In the genomic region with DNA sequence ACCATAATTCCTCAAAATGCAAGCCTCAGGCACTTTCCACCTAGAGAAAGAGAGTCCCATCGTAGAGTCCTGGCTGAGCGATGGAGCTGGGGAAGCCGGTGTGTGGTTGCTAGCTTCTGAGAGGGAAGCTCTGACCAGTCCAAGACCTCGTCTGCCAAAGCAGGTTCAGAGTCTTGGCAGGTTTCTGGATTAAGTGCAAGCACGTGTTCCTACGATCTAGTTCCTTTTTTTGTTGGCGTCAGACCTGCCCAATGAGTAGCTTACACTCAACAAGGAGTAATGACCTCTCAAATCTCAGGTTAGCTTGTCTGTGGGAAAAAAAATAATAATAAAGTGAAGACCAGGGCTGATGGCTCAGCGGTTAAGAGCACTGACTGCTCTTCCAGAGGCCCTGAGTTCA, we compare ENCODE assay signal across 34 mouse cellular contexts. TPM values are rescaled to one million over a fixed set of nuclear protein-coding genes. Genes with fewer than 3 reads are reported as not detected.
DNase-seq lines count a peak whose midpoint lies in the region; ATAC-seq and TF ChIP-seq lines count a peak whose summit lies in the region.
"Had no signal": no experiment of that assay in that cellular context is flagged by ENCODE, and none has a peak within 500 bp of the region (broad histone marks: within the 10 kb centered on the region; RNA-seq: fewer than 3 reads in every experiment).

No protein-coding gene starts in this region.

- H3K27me3 ChIP-seq in G1E (ENCODE audit: insufficient read depth, low read length) = peaks cover 45% of the 10 kb centered on the region
- H3K27me3 ChIP-seq in hindbrain, embryonic 10.5 days (ENCODE audit: insufficient read depth, poor library complexity, severe bottlenecking) = no peaks in the 10 kb centered on the region
- H3K27me3 ChIP-seq in kidney, embryonic 15.5 days = no peaks in the 10 kb centered on the region
- no peaks in the 10 kb centered on the region for H3K27me3 ChIP-seq in hindbrain, embryonic 14.5 days (ENCODE audit: control insufficient read depth, insufficient read depth, low read length)
- H3K27me3 ChIP-seq: heart, embryonic 12.5 days; heart, embryonic 15.5 days; hindbrain, embryonic 12.5 days had no signal

- H3K36me3 ChIP-seq in G1E (replicated peaks) = no peaks in the 10 kb centered on the region
- no peaks in the 10 kb centered on the region for H3K36me3 ChIP-seq in hindbrain, embryonic 10.5 days
- no peaks in the 10 kb centered on the region for H3K36me3 ChIP-seq in kidney, embryonic 15.5 days
- no peaks in the 10 kb centered on the region for H3K36me3 ChIP-seq in hindbrain, embryonic 14.5 days (replicated peaks; ENCODE audit: control insufficient read depth, insufficient read depth)
- H3K36me3 ChIP-seq: heart, embryonic 12.5 days; heart, embryonic 15.5 days; hindbrain, embryonic 12.5 days had no signal

- no peak overlapping the region for H3K4me3 ChIP-seq in G1E (ENCODE audit: low read depth, low read length)
- H3K4me3 ChIP-seq in hindbrain, embryonic 10.5 days = no peak overlapping the region
- no peak overlapping the region for H3K4me3 ChIP-seq in kidney, embryonic 15.5 days (replicated peaks)
- no peak overlapping the region for H3K4me3 ChIP-seq in hindbrain, embryonic 14.5 days (replicated peaks; ENCODE audit: low read length)
- H3K4me3 ChIP-seq: gastrocnemius, adult 2 months; heart, embryonic 12.5 days; heart, embryonic 15.5 days; hindbrain, embryonic 12.5 days had no signal

- DNase-seq in G1E (ENCODE audit: low spot score) = no peak
- no peak for DNase-seq in hindbrain, embryonic 10.5 days (ENCODE audit: low spot score)
- no peak for DNase-seq in hindbrain, embryonic 14.5 days (ENCODE audit: low spot score)
- DNase-seq: adrenal gland, adult 8-10 months; adrenal gland, postnatal 25 days; cerebellum, adult 11-12 months; cerebellum, adult 8-10 months; cerebellum, postnatal 10 days; cerebellum, postnatal 36 days; forebrain, postnatal 0 days; gastrocnemius, adult 2 months; gastrocnemius, postnatal 14 days; heart, adult 18-20 months; heart, postnatal 10 days; heart, postnatal 36 days; kidney, adult 18-20 months had no signal

- no peak overlapping the region for H3K9ac ChIP-seq in kidney, embryonic 15.5 days
- H3K9ac ChIP-seq in hindbrain, embryonic 14.5 days = no peak overlapping the region
- H3K9ac ChIP-seq: forebrain, postnatal 0 days; heart, embryonic 12.5 days; heart, embryonic 15.5 days; hindbrain, embryonic 12.5 days had no signal

- H3K4me2 ChIP-seq in kidney, embryonic 15.5 days = no peak overlapping the region
- no peak overlapping the region for H3K4me2 ChIP-seq in hindbrain, embryonic 14.5 days (replicated peaks)
- H3K4me2 ChIP-seq: heart, embryonic 12.5 days; heart, embryonic 15.5 days; hindbrain, embryonic 12.5 days had no signal

- no peak overlapping the region for H3K27ac ChIP-seq in hindbrain, embryonic 10.5 days
- H3K27ac ChIP-seq in kidney, embryonic 15.5 days = no peak overlapping the region
- no peak overlapping the region for H3K27ac ChIP-seq in hindbrain, embryonic 14.5 days
- H3K27ac ChIP-seq: gastrocnemius, adult 2 months; heart, embryonic 15.5 days; hindbrain, embryonic 12.5 days; hindbrain, postnatal 0 days had no signal

- 94% methylated on average over 8 of the region's 8 CpGs for WGBS in hindbrain, embryonic 10.5 days
- WGBS in kidney, embryonic 15.5 days = 79% methylated on average over 8 of the region's 8 CpGs
- 86% methylated on average over 8 of the region's 8 CpGs for WGBS in hindbrain, embryonic 14.5 days

- peaks cover 8% of the 10 kb centered on the region for H3K4me1 ChIP-seq in G1E (ENCODE audit: insufficient read depth, low read depth, low read length)
- no peaks in the 10 kb centered on the region; the same call in 1 of the 2 replicates for H3K4me1 ChIP-seq in hindbrain, embryonic 10.5 days (replicated peaks)
- peaks cover 6% of the 10 kb centered on the region for H3K4me1 ChIP-seq in kidney, embryonic 15.5 days
- H3K4me1 ChIP-seq in hindbrain, embryonic 14.5 days (replicated peaks; ENCODE audit: control insufficient read depth, insufficient read depth, low read length) = no peaks in the 10 kb centered on the region
- H3K4me1 ChIP-seq: heart, embryonic 12.5 days; heart, embryonic 15.5 days; hindbrain, embryonic 12.5 days had no signal

- peak; percentile 22; the same call in 1 of the 2 replicates for ATAC-seq in G1E (ENCODE audit: extremely low read depth, insufficient number of reproducible peaks, low FRiP score, poor library complexity, severe bottlenecking)
- peak; percentile 69 for ATAC-seq in common myeloid progenitor, adult 5-6 weeks (replicated peaks; ENCODE audit: low read depth, poor library complexity, severe bottlenecking)
- peak; percentile 33; the same call in 1 of the 2 replicates for ATAC-seq in megakaryocyte, adult 5-6 weeks (ENCODE audit: poor library complexity, severe bottlenecking)
- no peak for ATAC-seq in erythroid progenitor cell, adult 5-6 weeks (replicated peaks; ENCODE audit: low FRiP score, poor library complexity, severe bottlenecking)
- ATAC-seq in kidney, embryonic 15.5 days (replicated peaks; ENCODE audit: low FRiP score) = no peak
- no peak for ATAC-seq in hindbrain, embryonic 14.5 days (ENCODE audit: low FRiP score)
- ATAC-seq: forebrain, embryonic 14.5 days; forebrain, postnatal 0 days; hindbrain, postnatal 0 days; inflammation-experienced regulatory T-cells, adult 6 months; intestine, embryonic 16.5 days; Patski had no signal

- H3K9me3 ChIP-seq in G1E (replicated peaks) = no peaks in the 10 kb centered on the region
- H3K9me3 ChIP-seq in hindbrain, embryonic 10.5 days = no peaks in the 10 kb centered on the region
- no peaks in the 10 kb centered on the region for H3K9me3 ChIP-seq in kidney, embryonic 15.5 days (replicated peaks)
- no peaks in the 10 kb centered on the region for H3K9me3 ChIP-seq in hindbrain, embryonic 14.5 days (ENCODE audit: control insufficient read depth, low read length)
- H3K9me3 ChIP-seq: heart, embryonic 12.5 days; heart, embryonic 15.5 days; hindbrain, embryonic 12.5 days had no signal

- TF ChIP-seq CTCF in G1E (IDR thresholded peaks at IDR 0.05; ENCODE audit: low read depth, low read length) = no peak

RNA-seq across cellular contexts. Expression of a gene that starts 8.9 kb away (rescaled TPM):
- total RNA-seq in G1E (2014; fragmentation: Nextera tagmentation) (not detected in 2 replicates), G1E (2017) (0.33 TPM in 1 of 2 replicates, not detected in the other)
- polyA plus RNA-seq in G1E (2012) = not detected in 2 replicates
- not detected in 2 replicates for total RNA-seq in common myeloid progenitor, adult 5-6 weeks (2017)
- total RNA-seq in megakaryocyte, adult 5-6 weeks (2015) = not detected in 2 replicates
- total RNA-seq in megakaryocyte, adult 5-6 weeks (2017) = not detected in 2 replicates
- not detected in 2 replicates for total RNA-seq in erythroid progenitor cell, adult 5-6 weeks (2015; ENCODE audit: low replicate concordance)
- not detected in 2 replicates for total RNA-seq in erythroid progenitor cell, adult 5-6 weeks (2017; ENCODE audit: low replicate concordance)
- 0.18 TPM in 1 of 2 replicates, not detected in the other for polyA plus RNA-seq in hindbrain, embryonic 10.5 days (2016; fragmentation: Nextera tagmentation; extraction: Ambion mirVana)
- polyA plus RNA-seq in kidney, embryonic 15.5 days (2015; fragmentation: Nextera tagmentation; extraction: Ambion mirVana) = not detected in 2 replicates
- polyA plus RNA-seq in hindbrain, embryonic 14.5 days (2014; fragmentation: Nextera tagmentation; extraction: Ambion mirVana) = not detected in 2 replicates
- total RNA-seq: adrenal gland, postnatal 25 days; forebrain, postnatal 0 days; gastrocnemius, adult 2 months; gastrocnemius, postnatal 14 days; gastrocnemius, postnatal 4 days; heart, postnatal 10 days; heart, postnatal 36 days; hindbrain, postnatal 0 days had no signal
- polyA plus RNA-seq: brain, embryonic 14.5 days; embryonic facial prominence, embryonic 11.5 days; embryonic facial prominence, embryonic 14.5 days; forebrain, embryonic 11.5 days; forebrain, embryonic 14.5 days; forebrain, postnatal 0 days; frontal cortex, adult 2 months; heart, embryonic 12.5 days; heart, embryonic 15.5 days; hindbrain, embryonic 12.5 days; hindbrain, postnatal 0 days; inflammation-experienced regulatory T-cells, adult 6 months; intestine, embryonic 16.5 days; Patski had no signal

RNA-seq across cellular contexts. Expression of a gene that starts 17.2 kb away (rescaled TPM):
- not detected in 2 replicates for total RNA-seq in G1E (2014; fragmentation: Nextera tagmentation)
- 0.05 and 0.06 TPM in 2 replicates for total RNA-seq in G1E (2017)
- polyA plus RNA-seq in G1E (2012) = 0.01 TPM in 1 of 2 replicates, not detected in the other
- not detected in 2 replicates for total RNA-seq in common myeloid progenitor, adult 5-6 weeks (2017)
- 0.04 TPM in 1 of 2 replicates, not detected in the other for total RNA-seq in megakaryocyte, adult 5-6 weeks (2015)
- not detected in 2 replicates for total RNA-seq in megakaryocyte, adult 5-6 weeks (2017)
- total RNA-seq in erythroid progenitor cell, adult 5-6 weeks (2015; ENCODE audit: low replicate concordance) = 0.36 TPM in 1 of 2 replicates, not detected in the other
- total RNA-seq in erythroid progenitor cell, adult 5-6 weeks (2017; ENCODE audit: low replicate concordance) = 0.13 TPM in 1 of 2 replicates, not detected in the other
- polyA plus RNA-seq in hindbrain, embryonic 10.5 days (2016; fragmentation: Nextera tagmentation; extraction: Ambion mirVana) = 0.02 TPM in 1 of 2 replicates, not detected in the other
- polyA plus RNA-seq in kidney, embryonic 15.5 days (2015; fragmentation: Nextera tagmentation; extraction: Ambion mirVana) = not detected in 2 replicates
- polyA plus RNA-seq in hindbrain, embryonic 14.5 days (2014; fragmentation: Nextera tagmentation; extraction: Ambion mirVana) = not detected in 2 replicates
- total RNA-seq: adrenal gland, postnatal 25 days; gastrocnemius, adult 2 months; gastrocnemius, postnatal 4 days; heart, adult 18-20 months; heart, postnatal 36 days; hindbrain, postnatal 0 days had no signal
- polyA plus RNA-seq: embryonic facial prominence, embryonic 14.5 days; heart, embryonic 12.5 days; heart, embryonic 15.5 days; hindbrain, embryonic 12.5 days; hindbrain, postnatal 0 days; inflammation-experienced regulatory T-cells, adult 6 months; intestine, embryonic 16.5 days; Patski had no signal

RNA-seq across cellular contexts. Expression of a gene that starts 47.3 kb away (rescaled TPM):
- not detected in 2 replicates for total RNA-seq in G1E (2014; fragmentation: Nextera tagmentation)
- not detected in 2 replicates for total RNA-seq in G1E (2017)
- not detected in 2 replicates for polyA plus RNA-seq in G1E (2012)
- not detected in 2 replicates for total RNA-seq in common myeloid progenitor, adult 5-6 weeks (2017)
- total RNA-seq in megakaryocyte, adult 5-6 weeks (2015) = not detected in 2 replicates
- not detected in 2 replicates for total RNA-seq in megakaryocyte, adult 5-6 weeks (2017)
- total RNA-seq in erythroid progenitor cell, adult 5-6 weeks (2015; ENCODE audit: low replicate concordance) = not detected in 2 replicates
- total RNA-seq in erythroid progenitor cell, adult 5-6 weeks (2017; ENCODE audit: low replicate concordance) = not detected in 2 replicates
- polyA plus RNA-seq in hindbrain, embryonic 10.5 days (2016; fragmentation: Nextera tagmentation; extraction: Ambion mirVana) = 0.27 and 0.56 TPM in 2 replicates
- polyA plus RNA-seq in kidney, embryonic 15.5 days (2015; fragmentation: Nextera tagmentation; extraction: Ambion mirVana) = 0.62 and 1.2 TPM in 2 replicates
- polyA plus RNA-seq in hindbrain, embryonic 14.5 days (2014; fragmentation: Nextera tagmentation; extraction: Ambion mirVana) = 0.75 and 1.5 TPM in 2 replicates
- polyA plus RNA-seq: forebrain, embryonic 11.5 days; forebrain, embryonic 14.5 days; inflammation-experienced regulatory T-cells, adult 6 months had no signal

RNA-seq across cellular contexts. Expression of a gene that starts 49.2 kb away (rescaled TPM):
- total RNA-seq in G1E (2014; fragmentation: Nextera tagmentation) = 237 and 247 TPM in 2 replicates
- total RNA-seq in G1E (2017) = 129 and 155 TPM in 2 replicates
- 29.6 and 68.6 TPM in 2 replicates for polyA plus RNA-seq in G1E (2012)
- total RNA-seq in common myeloid progenitor, adult 5-6 weeks (2017) = 153 and 186 TPM in 2 replicates
- 136 and 146 TPM in 2 replicates for total RNA-seq in megakaryocyte, adult 5-6 weeks (2015)
- 103 and 105 TPM in 2 replicates for total RNA-seq in megakaryocyte, adult 5-6 weeks (2017)
- 141 and 154 TPM in 2 replicates for total RNA-seq in erythroid progenitor cell, adult 5-6 weeks (2015; ENCODE audit: low replicate concordance)
- 74.7 and 138 TPM in 2 replicates for total RNA-seq in erythroid progenitor cell, adult 5-6 weeks (2017; ENCODE audit: low replicate concordance)
- polyA plus RNA-seq in hindbrain, embryonic 10.5 days (2016; fragmentation: Nextera tagmentation; extraction: Ambion mirVana) = 162 and 186 TPM in 2 replicates
- polyA plus RNA-seq in kidney, embryonic 15.5 days (2015; fragmentation: Nextera tagmentation; extraction: Ambion mirVana) = 169 and 183 TPM in 2 replicates
- 104 and 110 TPM in 2 replicates for polyA plus RNA-seq in hindbrain, embryonic 14.5 days (2014; fragmentation: Nextera tagmentation; extraction: Ambion mirVana)

Comparison
In these comparisons a context has a peak if more than half of its experiments do, and no peak if none do; other contexts are left out.
1. ATAC-seq: peak in G1E (single experiment), common myeloid progenitor, adult 5-6 weeks (single experiment) and megakaryocyte, adult 5-6 weeks (single experiment); none in erythroid progenitor cell, adult 5-6 weeks (single experiment), kidney, embryonic 15.5 days (single experiment) and hindbrain, embryonic 14.5 days (single experiment).